Mouse (Mus musculus) mesoderm, embryonic 11.5 days (tissue): ENCODE data around the gene Lime1.

ENCODE experiments used
- DNase-seq: peaks from one replicate; pipeline ENCODE4 v3.0.0-alpha.2; 2012; ENCODE audit warnings: low read depth, low spot score

The Lime1 gene

DNA sequence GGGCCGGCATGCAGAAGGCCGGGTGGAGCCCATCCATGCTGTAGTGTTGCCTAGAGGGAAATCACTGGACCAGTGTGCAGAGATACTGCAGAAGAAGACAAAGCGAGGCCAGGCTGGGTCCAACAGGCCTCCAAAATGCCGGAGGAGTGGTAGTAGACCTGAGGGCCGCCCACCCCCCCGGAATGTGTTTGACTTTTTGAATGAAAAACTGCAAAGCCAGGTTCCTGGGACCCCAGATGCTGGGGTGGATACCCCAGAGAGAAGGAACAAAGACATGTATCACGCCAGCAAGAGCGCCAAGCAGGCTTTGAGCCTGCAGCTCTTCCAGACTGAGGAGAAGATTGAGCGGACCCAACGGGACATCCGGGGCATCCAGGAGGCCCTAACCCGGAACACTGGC lies at the start of gene Lime1:
TSS of gene Lime1 (plus strand) at position 301 of the 400 bp plus-strand sequence.
- DNase-seq, result no peak

DNA sequence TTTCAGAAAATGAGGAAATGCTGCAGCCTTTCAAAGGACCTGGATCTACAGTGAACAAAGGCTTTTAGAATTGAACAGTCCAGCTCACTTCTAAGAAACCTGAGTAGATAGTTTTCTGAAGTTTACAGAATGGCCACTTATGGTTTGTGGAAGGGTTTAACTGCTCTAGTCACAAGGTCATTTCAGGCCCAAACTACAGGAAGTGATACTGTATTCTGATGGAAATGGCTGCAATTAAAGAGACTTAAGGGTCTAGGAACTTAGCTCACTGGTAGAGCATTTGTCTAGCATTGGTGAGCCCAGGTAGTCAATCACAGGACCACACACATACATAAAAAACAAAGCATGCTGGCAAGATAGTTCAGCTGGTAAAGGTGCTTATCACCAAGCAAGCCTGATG lies 47.3 kb upstream of the Lime1 start:
- no peak for DNase-seq

- peak; percentile 65 for DNase-seq
Observed at GRCm38 (mm10) chr2:181334023-181334422, 45.9 kb upstream of the Lime1 start.

GRCm38 (mm10) chr2:181340426-181340825 lies 39.5 kb upstream of the Lime1 start:
- no peak for DNase-seq

DNA sequence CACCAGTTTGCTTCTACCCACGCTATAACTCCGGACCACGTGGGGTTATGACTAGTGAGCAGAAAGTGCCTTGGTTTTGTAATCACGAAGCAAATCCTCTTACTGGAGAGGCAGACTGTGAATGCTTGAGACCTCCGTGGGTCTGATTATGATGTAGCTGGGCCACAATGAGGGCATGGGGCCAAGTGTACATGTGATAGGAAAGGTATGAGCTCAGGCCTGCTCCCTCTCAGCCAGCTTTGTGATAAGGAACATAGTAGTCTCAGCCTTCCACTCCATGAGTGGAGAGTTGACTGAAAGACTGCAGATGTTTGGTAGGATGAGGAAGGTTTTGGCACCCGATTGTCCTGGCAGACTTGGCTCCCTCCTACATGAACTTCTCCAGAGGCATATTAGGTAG lies 37.1 kb upstream of the Lime1 start:
- DNase-seq, result no peak

- DNase-seq, result no peak
Observed at GRCm38 (mm10) chr2:181356780-181357179, 23.1 kb upstream of the Lime1 start.

DNA sequence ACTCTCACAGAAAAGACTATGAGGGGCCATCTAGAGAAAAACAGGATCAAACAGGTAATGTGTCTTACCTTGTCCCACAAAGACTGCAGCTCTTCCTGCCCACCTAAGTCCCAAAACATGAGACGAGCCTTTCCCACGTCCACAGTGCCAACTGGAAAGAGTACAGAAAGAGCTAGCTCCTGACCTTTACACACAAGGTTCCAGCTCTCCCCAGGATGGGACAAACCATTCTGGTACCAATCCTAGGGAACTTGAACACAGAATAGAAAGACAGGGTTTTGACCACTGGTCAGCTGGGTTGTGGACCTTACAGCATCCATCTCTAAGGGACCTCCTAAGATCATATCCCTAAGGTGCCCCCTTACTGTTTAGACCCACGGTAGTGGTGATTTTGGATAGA lies 15.9 kb upstream of the Lime1 start:
- no peak for DNase-seq

- DNase-seq, result no peak
Observed at GRCm38 (mm10) chr2:181364487-181364859, 15.4 kb upstream of the Lime1 start.

DNA sequence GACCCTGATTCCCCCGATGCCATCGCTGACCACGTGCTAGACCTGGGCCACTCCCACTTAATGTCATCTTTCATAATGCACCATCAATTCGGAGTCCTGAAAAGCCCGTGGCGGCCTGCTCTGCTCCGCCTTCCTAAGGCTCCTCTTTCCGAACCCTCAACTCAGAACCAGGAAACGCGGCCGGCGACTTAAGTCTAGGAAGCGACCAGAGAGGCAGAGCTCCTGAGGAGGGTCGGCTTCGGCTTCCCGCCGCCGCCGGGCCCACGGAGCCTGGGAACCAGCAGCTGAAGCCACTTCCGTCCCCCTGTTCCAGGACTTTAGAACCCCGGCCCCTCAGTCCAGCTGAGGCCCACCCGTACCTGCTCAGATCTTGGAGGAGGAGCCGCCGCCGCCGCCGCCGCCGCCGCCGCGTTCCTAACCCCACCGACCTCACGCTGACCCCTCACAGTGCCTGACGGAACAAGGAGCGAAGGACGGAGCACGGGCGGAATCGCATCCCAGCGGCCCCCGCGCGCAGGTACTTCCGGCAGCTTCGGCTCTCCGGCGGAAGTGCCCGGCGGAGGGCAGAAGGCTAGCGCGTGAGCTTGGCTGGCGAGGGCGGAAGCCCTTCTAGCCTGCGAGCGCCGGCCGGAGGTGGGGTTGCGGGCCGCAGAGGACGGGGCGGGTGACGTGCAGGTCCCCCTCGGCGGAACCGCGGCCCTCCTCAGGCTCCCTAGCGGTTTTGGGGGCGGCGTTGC lies 14.8 kb upstream of the Lime1 start, which contains the start of the genes Zgpat and Arfrp1:
TSS of gene Zgpat (plus strand) at position 69 of the 737 bp plus-strand sequence.
TSS of gene Arfrp1 (minus strand) at position 545 of the 737 bp plus-strand sequence.
- DNase-seq, result peak; percentile 89

DNA sequence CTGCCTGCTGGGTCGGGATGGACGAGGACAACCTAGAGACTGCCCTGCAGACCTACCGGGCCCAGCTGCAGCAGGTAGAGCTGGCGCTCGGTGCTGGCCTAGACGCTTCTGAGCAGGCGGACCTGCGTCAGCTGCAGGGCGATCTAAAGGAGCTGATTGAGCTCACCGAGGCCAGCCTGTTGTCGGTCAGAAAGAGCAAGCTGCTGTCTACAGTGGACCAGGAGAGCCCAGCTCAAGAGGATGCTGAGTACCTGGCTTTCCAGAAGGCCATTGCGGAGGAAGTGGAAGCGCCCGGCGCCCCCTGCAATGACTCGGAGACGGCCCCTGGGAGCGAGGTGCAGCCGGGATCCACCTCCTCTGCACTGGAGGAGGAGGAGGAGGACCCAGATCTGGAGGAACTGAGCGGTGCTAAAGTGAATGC lies 14.2 kb upstream of the Lime1 start:
- no peak for DNase-seq

GRCm38 (mm10) chr2:181370001-181370400 lies 9.9 kb upstream of the Lime1 start:
- DNase-seq, result no peak

GRCm38 (mm10) chr2:181375787-181376186 lies 4.1 kb upstream of the Lime1 start:
- peak; percentile 34 for DNase-seq

DNA sequence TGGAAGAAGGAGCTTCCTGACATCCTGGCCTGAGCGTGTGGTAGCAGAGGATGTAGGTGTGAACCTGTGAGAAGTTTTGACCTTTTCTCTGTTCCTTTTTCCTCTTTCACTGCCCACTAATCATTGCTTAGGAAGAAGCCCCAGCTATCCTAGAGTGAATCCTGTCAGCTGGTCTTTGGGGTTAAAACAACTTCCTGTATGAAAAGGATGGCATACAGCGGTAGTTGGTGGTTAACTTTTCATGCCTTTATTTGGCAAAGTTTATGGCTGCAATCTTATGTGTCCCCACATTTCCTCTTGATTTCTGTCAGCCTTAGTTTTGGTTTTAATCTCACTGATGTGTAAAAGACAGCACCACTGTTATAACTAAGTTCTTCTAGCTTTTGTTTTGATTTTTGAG lies 2.6 kb upstream of the Lime1 start:
- DNase-seq, result no peak

- DNase-seq, result no peak
Observed at GRCm38 (mm10) chr2:181378701-181379100, 1.2 kb upstream of the Lime1 start.

- DNase-seq, result no peak
Observed at GRCm38 (mm10) chr2:181380251-181380650, 373 bp downstream of the Lime1 start.

DNA sequence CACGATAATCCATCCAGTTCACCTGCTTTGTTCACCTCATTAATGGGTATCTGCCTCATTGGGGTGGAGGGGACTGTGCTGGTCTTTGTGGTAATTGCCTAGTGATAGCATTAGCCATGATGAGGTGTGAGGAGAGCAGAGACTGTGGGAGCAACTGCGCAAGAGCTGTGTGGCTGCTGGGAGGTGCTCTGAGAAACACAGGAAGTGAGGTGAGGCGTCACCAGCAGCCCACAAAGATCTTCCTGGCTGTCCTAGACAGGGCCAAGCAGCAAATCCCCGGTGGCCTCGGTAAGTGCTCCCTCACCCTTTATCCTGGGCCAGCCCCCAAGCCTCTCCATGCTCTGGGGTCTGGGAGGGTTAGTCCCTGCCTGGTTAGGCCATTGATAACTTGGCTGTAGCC lies 1.2 kb downstream of the Lime1 start:
- no peak for DNase-seq

DNA sequence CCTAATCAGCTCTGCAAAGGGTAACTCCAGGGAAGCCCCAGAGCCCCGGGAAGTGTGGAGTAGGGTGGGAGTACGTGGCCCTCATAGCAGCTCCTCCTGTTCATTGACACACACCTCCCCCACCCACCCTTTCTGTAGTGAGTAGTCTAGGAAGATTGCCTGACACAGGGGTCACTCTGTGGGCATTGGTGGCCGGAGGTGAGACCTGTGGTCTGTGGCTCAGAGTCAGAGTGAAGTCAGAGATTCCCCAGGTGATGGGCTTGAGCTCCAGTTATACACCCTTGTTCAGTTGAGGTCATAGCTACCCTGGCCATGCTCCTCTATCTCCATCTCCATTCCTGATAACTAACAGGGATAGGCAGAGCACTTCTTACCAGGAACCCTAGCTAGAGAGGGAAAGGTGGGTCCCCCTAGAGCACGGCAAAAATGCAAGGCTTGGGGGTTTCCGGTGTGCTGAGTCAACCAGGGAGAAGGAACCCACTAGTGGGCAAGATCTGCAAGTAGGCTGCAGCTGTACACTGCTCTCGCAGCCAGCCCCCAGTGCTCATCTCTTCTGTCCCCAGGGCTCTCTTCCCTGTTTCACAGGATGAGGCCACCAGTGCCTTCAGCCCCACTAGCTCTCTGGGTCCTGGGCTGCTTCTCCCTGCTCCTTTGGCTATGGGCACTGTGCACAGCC lies 1.9 kb downstream of the Lime1 start:
- no peak for DNase-seq

DNA sequence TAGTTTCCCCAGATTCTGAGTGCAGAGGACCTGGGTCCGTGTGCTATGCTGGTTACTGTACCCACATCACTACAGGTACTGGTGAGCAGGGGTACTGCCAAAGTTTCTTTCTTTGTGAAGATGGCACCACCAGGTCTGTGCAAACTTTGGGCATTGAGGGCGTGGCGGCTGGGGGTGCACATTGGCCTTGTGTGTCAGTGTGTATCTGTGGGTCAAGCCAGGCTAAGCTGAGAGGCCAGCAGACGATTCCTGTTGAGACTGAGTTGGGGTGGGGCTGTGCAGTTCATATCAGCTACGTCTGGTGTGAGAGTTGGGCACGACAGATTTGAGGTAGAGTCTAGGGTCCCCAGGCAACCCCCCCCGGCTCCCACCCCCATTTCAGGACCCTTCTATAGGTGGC lies 4.6 kb downstream of the Lime1 start:
- no peak for DNase-seq

DNA sequence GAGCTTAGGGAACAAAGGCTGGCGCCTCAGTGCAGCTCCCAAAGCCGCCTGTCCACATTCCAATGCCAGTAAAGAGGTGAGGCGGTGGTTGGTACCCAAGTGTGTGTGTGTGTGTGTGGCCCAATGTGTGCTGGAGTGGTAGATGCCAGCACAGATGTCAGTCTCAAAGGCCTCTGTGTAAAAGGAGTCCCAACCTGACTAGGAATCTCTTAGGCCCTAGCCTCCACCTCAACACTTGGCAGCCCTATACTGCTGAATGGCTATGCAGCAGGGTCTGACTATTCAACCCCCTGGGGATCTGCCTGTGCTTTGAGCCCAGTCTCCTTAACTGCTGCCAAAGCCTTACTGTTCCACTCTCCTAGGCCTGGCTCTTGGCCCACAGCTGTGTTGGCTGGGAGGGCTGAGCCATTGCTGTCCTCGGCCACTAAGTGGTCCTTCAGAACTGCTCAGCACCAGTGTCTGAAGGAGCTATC lies 5.1 kb downstream of the Lime1 start:
- DNase-seq, result no peak

DNA sequence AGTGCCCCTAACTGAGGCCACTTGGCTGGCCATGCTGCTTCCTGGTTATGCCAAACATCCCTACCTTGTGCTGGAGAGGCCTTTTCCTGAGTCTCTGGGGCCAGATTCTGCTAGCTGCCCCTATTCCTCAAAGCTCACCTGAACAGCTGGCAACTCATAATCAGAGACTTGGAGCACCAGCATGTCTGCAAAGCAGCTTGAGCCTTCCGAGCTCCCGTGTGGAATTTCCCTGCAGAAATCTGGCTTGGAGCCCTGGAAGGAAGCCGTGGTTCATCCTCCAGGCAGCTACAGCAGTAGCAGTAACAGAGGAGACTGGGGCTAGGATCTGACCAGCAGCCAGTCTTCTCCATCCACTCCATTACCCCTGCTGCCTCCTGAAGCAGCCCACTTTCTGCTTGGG lies 6.0 kb downstream of the Lime1 start:
- DNase-seq, result no peak

- DNase-seq, result no peak
Observed at GRCm38 (mm10) chr2:181386663-181387210, 6.9 kb downstream of the Lime1 start.

DNA sequence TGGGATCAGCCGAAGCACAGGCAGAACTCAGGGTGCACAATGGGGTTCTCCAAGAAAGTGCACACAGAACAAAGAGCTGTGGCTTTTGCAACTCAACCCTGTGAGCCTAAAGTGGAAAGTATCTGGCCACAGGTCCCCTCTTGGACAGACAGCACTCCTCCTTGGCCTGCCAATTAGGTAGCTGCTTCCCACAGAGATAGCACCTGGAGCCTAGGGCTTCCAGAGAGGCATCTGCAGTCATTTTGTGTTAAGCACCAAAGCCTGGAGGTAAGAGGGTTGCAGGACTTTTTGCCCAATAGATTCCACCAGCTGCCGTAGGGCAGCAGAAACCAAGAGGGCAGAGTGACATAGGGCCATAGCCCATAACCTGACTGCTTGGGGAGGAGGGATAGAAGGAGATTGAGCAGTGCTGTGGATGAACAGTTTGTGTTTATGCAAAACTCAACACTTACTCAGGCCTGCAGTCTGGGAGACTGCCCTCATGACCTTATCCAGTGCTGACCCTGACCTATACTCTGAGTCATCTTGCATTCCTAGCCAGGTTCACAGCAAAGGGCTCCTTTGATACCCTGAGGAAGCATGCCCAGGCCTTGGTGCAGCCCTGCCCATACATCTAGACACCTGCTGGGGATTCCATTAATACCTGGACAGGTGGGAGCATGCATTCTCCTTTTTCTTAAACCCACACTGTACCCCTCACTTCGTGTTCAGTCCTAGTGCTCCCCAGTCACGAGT lies 10.4 kb downstream of the Lime1 start:
- no peak for DNase-seq
